Mouse (Mus musculus): ENCODE measurements around the gene Tubb1.

The Tubb1 gene

GRCm38 (mm10) chr2:174443046-174443445, 7.4 kb upstream of the Tubb1 start:
- peak; percentile 68 for DNase-seq (ENCODE audit: inconsistent ontology term)

DNA sequence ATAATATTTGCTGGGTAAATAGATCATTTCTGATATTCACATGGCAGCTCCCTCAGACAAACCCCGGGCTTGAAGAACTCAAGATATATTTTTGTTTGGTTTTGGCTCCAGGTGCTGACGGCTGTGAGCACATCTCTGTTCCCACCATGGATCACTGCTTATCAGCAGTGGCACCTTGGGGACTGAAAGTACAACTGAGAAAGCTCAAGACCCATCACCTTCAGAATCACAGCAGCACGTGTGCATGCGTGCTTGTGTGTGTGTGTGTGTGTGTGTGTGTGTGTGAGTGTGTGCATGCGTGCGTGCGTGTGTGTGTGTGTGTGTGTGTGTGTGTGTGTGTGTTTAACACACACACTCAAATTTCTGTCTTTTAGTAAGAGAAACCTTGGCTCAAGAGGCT, 6.1 kb upstream of the Tubb1 start:
- DNase-seq (ENCODE audit: inconsistent ontology term): no peak

DNA sequence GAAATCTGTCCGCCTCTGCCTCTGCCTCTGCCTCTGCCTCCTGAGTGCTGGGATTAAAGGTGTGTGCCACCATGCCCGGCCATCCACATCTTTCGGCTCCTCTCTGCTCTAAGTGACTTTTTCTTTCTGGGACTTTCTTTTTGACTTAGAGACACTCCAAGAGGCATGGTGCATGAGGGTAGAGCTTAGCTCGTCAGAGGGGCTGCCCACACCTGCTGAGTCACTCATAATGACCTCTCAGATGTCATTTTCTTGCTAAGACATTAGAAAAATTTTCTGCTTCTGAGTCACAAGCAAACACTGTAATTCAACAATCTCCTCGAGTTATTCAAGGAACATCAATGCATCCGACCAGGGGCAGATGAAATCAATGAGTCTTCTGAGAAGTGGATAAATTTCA, 5.5 kb upstream of the Tubb1 start:
- DNase-seq (ENCODE audit: inconsistent ontology term): no peak

DNA sequence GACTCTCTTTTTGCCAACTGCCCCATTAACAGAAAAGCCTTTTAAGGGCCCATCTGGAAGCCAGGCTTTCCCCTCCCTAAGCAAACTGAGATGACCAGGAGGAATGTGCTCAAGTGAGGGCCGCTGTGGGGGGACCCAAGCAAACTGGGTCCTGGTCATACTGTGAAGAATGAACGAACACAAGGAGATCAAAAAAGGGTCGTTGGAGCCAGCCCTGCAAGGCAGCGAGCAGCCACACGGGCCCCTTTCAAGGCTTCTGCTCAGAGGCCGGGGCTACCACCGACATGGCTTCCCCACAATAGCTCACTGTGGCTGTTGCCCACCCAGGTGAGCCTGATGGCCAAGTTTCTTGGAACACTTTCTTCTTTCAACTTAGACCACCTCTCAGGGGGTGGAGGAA, 4.0 kb upstream of the Tubb1 start:
- DNase-seq (ENCODE audit: inconsistent ontology term): no peak

GRCm38 (mm10) chr2:174446905-174447304, 3.6 kb upstream of the Tubb1 start:
- no peak for DNase-seq (ENCODE audit: inconsistent ontology term)

DNA sequence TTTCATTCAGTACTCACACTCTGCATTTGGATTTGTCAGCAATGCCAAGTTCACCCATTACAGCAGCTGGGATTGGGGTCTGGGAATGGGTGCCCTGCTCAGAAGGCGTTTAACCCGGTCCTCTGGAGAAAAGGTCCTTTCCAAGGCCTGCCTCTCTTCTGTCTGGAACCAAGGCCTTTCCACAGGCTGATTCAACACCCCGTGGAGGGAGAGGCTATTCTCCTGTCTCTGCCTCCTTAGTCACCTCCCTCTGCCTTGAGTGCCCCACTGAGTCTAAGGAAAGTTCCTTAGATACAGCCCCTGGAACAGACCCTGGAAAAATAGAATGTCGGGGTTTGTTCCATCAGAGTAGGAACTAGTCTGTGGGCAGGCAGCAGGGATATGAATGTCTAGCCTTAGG, 2.1 kb upstream of the Tubb1 start:
- no peak for DNase-seq (ENCODE audit: inconsistent ontology term)

- DNase-seq (ENCODE audit: inconsistent ontology term): no peak
Measured at GRCm38 (mm10) chr2:174453681-174454080, 3.2 kb downstream of the Tubb1 start.

GRCm38 (mm10) chr2:174459365-174459764, 8.9 kb downstream of the Tubb1 start:
- DNase-seq (ENCODE audit: inconsistent ontology term): no peak

GRCm38 (mm10) chr2:174463370-174463769, 12.9 kb downstream of the Tubb1 start:
- no peak for DNase-seq (ENCODE audit: inconsistent ontology term)

DNA sequence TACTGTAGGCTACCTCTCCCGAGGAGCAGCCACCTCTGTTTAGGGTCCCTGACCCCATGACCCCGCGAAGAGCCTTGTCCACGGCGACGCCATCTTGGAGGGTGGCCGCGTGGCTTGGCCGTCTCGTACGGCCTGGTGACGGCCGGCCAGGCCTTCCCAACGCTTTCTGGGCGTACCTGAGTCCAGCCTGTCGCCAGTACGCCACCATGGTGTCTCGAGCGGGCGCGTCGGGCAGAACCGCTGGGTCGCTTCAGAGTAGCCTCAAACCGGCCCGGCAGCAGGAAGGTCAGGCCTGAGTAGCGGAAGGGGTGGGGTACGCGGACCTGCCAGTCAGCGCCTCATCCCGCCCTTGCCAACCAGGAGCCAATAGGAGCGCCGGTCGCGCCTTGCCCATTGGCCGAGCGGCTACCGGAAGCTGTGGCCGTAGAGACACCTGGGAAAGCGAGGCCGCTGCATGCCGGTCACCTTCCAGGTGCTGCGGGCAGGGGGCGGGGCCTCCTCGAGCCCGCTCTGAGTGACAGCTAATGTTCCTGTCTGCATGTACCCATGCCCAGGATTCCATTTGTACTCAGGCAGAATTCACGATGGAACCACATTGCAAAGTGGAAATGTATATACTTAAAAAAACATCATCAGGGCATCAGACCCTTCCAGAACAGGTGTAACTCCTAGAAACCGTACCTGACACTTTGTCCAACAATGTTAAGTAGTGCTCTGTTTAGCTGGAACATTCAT, 13.5 kb downstream of the Tubb1 start, which contains the start of gene Atp5e:
Gene Atp5e, minus strand, starts transcription at position 317 of the 735 bp plus-strand sequence.
- DNase-seq (ENCODE audit: inconsistent ontology term): peak; percentile 92

DNA sequence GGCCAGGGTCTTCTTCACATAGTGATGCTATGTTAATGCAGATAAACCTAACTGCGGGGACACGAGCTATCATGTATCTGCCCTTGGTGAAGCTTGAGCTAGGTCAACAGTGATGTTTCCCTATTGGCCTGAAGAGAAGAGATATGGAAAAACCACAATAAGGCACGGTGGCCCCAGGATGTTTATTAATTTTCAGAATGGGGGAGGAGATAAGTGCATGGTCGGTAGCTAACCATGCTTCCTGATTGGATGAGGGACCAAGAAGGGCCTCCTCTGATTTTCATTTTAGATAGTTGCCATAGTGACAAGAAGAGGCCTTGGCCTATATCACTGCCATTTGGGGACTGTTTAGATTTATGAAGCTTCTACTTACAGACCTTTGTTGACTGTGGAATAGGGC, 19.8 kb downstream of the Tubb1 start:
- DNase-seq (ENCODE audit: inconsistent ontology term): no peak

- DNase-seq (ENCODE audit: inconsistent ontology term): no peak
Measured at GRCm38 (mm10) chr2:174470786-174471405, 20.4 kb downstream of the Tubb1 start.

GRCm38 (mm10) chr2:174472407-174472806, 21.9 kb downstream of the Tubb1 start:
- no peak for DNase-seq (ENCODE audit: inconsistent ontology term)

- peak; percentile 100 for DNase-seq (ENCODE audit: inconsistent ontology term)
Measured at GRCm38 (mm10) chr2:174472818-174473549, 22.5 kb downstream of the Tubb1 start, which contains the start of gene Prelid3b. Gene Prelid3b (minus strand): TSS chr2:174473081.

- DNase-seq (ENCODE audit: inconsistent ontology term): no peak
Measured at GRCm38 (mm10) chr2:174473550-174473927, 23.0 kb downstream of the Tubb1 start.

- no peak for DNase-seq (ENCODE audit: inconsistent ontology term)
Measured at GRCm38 (mm10) chr2:174477543-174478319, 27.2 kb downstream of the Tubb1 start.

DNA sequence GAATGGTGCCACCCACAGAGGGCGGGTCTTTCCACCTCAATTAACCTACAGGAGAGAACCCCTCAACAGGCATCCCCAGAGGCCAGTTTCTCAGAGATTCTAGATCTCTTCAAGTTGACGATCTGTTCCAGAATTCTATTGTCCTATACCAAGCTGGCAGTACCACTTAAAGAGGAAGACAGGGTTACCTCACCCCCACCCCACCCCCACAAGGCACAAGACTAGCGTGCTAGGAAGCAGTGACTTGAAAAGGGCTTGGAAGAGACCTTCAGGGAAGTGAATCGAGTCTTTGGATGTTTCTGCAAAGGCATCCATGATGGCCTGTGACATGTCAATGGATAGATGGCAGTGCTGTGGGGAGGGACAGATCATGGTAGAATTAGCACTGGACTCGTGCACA, 28.3 kb downstream of the Tubb1 start:
- DNase-seq (ENCODE audit: inconsistent ontology term): no peak

DNA sequence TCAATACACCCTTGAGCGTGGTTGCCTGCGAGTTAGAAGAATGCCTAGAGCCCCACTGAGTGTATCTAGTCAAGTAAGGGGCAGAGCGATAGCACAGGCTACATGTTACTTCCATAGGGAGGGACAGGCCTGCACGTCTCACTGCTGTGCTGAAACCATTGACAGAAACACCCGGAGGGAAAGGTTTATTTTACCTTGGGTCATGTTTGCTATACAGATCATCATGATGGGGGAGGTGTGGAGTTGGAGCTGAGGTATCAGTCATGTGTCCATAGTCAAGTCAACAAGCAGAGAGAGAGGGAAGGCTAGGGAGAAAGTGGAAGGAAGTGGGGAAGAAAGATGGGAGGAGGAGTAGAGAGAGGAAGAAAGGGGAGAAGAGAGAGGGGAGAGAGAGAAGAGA, 36.5 kb downstream of the Tubb1 start:
- no peak for DNase-seq (ENCODE audit: inconsistent ontology term)

- no peak for DNase-seq (ENCODE audit: inconsistent ontology term)
Measured at GRCm38 (mm10) chr2:174492858-174493257, 42.4 kb downstream of the Tubb1 start.

DNA sequence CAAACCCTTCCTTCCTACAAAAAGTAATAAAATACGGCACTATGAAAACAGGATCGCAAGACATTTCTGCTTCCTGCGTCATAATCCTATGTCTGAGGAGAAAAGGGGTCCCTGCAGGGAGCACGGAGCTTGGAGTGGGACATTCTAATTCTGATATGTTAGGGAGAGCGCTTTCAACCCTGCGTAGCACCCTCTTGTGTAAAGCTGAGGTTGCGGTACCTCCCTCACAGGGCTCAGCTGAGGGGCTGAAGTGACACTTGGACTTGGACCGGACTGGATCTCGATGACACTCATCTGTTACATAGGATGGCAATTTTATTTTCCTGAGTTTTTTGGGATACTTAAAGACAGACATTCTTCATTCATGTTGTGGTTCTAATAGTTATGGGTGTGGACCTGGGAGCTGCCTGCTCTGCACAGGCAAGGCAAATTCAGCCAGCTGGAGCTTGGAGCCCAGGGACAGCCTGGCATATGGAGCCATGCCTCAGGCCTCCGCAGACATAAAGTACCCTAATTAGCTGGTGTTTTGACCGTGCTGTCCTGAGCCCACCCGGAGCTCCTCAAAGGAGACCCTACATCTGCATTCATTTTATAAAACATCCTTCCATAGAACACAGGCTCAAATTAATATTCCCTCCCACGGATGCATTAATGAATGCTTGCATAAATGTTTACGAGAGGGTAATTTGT, 50.5 kb downstream of the Tubb1 start:
- DNase-seq (ENCODE audit: inconsistent ontology term): no peak

- no peak for DNase-seq (ENCODE audit: inconsistent ontology term)
Measured at GRCm38 (mm10) chr2:174501517-174501916, 51.0 kb downstream of the Tubb1 start.
